Mouse (Mus musculus): Measurements from ENCODE around the gene Mapk13.
"Not testable (repeated sequence)": the region's sequence is repeated elsewhere in the genome, so short reads cannot be mapped to it uniquely, and the experiment has no call there.

Mapk13 gene

DNA sequence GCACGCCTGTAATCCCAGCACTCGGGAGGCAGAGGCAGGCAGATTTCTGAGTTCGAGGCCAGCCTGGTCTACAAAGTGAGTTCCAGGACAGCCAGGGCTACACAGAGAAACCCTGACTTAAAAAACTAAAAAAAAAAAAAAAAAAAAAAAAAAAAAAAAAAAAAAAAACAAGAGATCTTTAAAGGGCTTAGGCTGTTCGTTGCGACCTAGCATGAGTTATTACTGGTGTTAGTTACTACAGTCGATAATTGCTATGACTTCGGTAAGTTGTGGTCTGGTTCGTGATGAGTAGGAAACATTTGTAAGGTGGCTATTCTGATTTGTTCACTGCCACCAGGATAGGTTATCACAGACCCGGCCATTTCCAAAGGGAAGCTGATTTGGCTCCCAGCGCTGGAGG is 47.2 kb downstream of the Mapk13 start:
- not testable (repeated sequence) for DNase-seq

DNA sequence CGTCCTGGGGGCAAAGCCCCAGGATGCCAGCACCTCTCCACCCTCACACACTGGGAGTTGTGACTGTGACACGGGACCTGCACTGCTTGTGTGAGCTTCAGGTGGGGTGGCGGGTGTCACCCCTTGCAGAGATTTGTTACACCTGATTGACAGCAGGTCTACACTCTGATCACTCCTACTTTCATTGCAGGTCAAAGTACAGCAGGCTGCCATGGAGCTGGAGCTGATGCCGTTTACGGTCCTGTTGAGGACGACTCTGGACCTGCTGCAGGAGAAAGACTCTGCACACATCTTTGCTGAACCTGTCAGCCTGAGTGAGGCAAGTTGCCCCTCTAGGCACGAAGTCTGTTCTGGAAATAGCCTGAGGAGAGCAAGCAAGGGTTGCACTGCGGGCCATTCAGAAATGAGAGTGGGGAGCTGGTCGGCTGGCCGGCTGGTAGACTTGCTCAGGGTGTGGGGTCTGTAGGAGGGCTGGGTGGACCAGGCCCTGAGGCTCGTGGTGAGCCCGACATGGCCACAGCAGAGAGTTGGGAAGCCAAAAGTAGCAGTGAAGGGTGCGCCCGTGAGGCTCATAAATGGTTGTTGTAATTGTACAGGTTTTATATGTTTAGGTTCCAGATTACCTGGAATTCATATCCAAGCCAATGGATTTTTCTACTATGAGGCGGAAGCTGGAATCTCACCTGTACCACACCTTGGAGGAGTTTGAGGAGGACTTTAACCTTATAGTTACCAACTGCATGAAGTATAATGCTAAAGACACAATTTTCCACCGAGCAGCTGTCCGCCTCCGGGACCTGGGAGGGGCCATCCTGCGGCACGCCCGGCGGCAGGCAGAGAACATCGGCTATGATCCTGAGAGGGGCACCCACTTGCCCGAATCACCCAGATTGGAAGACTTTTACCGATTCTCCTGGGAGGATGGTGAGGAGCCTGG is 48.0 kb downstream of the Mapk13 start:
- peak; percentile 78 for DNase-seq

DNA sequence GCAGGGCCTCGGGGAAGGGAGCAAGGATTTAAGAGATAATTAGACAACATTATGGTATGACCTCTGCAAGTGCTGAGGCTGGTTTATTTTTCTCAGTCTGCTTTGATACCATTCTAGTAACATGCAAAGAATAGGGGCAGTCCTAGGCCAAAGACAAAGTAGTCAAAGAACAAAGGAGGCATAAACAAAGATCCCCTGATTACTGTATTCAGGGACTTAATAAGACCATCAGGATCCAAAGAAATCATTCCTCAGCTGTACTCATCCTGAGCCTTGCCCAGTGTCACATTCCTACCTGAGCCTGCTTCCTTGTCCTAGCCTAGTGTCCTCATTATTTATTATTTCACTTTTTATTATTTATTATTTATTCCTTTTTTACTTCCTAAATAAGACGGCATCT is 51.1 kb downstream of the Mapk13 start:
- no peak for DNase-seq

DNA sequence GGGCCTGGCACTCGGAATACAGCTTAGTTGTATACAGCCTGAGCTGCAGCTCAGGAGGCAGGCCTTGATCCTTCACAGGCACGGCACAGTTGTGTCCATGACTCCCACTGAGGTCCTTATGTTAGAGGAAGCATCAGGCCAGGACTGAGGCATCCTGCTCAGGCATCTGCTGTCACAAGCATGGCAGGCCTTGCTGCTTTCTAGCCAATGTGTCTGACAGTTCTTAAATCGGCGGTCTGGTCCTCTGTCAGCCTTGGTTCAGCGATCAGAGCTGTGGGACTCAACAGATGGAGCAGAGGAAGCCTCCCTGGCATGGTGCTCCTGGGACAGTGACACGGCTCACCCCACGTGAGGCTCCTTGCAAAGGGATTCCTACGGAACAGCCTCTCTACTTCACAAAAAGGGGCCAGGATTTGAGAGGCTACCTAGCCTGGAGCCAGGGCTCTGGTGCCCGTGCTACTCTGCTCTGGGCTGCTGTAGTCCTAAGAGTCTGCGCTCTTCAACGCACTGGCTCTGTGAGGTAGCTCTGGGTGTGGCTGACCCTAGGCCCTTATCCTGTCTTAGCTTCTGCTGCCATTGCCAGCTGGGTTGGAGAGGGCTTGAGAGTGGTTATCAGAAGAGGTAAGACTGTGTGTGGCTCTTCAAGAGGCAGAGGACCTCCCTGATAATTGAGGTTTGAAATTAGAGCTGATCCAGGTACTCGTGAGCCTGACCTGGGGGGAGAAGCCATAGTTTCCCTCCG is 54.1 kb downstream of the Mapk13 start:
- DNase-seq = no peak

DNA sequence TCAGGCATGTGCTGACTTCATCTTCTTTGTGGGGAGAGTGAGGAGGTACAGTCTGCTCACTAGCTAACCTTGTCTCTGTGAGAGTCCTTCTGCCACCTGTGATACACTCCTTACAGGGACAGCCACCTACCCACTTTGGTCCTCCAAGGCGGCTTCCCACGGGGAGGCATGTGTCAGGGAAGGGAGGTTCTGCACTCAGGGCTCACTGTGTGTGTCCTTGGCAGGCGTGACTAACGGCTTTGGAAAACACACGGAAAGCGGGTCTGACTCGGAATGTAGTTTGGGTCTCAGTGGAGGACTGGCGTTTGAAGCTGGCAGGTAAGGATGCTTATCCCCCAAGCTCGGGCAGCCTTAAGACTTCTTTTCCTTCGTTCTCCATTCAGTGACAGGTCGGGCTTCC is 54.7 kb downstream of the Mapk13 start:
- DNase-seq = no peak

DNA sequence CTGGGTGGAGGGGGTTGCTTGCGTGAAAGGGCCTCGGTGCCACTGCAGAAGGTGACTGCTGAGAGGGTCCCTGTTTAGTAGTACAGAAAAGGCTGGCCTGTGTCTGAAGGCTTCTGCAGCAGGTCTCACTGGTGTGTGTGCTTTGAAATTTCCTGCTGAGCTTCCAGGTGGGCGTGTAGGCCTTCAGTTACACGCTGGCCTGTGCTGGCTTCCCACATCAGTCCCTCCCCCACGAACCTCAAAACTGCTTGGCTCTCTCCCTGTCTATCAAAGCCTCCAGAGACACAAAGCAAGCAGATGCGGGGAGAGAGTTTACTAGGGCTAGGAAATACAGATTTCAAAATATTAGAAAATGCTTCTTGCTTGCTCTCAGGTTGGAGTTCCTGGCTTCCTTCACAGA is 55.8 kb downstream of the Mapk13 start:
- no peak for DNase-seq

DNA sequence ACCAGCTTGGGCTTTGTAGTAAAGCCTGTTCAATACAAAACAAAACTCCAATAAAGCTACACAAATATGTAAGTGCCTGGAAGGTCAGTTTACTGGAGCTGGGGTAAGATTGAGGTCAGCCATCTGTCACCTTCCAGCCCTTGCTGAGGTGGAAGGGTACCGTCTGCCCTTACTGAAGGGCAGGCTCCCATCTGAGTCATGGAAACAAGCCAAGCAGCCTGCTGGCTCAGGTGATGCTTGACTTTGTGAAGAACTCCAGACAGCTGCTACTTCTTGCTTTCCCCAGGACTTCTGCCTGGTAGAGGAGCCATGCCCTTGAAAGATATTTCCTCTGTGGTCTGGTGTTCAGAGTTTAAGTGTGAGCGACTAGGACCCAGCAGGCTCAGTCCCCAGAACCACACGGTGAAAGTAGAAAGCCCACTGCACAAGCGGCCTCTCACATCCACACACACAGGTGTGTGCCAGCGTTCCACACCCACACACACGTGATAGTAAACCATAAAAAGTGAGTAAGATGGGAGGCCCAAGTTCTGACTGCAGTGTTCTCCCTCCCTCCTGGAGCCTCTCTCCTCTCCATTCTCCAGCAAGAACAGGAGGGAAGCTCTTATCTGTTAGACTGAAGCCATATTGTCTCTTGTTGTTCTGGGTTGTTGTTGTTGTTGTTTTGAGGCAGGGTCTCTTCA is 56.4 kb downstream of the Mapk13 start:
- no peak for DNase-seq

DNA sequence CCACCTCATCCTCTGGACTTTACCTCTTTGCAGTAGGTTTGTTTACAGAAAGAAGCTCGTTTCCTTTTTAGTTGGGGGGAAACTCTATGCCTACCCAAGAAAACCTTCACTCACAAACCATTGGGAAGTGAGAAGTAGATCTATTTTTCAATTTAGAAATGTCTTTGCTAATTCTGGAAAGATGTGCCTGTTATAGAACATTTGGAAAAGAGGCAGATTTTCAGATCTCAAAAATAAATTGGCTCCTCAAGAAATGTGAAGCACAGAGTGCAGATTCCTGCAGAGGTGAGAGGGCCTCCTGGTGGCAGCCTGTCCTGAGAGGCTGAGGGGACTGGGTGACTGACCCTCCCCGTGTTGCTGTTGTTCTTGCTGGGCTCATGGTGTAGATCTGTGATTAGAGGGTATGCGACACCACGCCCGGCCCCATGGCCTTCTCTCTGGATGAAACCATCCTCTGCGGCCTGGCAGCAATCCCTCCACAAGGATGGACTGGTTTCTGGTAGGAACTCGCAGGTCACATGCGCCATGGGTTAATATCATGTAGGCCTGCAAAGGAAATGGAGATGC is 58.7 kb downstream of the Mapk13 start:
- no peak for DNase-seq

DNA sequence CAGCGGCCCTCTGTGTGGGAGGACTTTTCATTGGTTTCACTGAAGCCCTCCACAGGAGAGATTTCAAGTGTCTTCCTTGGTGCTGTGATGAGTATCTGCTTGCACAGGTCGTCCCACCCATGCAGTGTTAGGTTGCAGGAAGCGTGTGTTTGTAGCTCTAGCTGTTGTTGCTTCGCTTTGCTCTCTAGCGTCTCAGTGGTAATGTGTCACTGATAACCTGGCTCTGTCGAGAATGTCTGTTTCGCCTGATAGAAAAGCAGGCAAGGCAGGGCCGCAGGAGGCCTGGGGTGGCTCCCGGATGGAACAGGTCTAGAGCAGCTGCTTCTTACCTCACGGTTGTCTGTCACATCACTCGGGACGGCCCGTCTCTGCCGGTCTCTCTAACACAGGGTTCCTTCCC is 60.0 kb downstream of the Mapk13 start:
- no peak for DNase-seq
